35 mouse cellular contexts compared by ENCODE assay signal in the genomic region with DNA sequence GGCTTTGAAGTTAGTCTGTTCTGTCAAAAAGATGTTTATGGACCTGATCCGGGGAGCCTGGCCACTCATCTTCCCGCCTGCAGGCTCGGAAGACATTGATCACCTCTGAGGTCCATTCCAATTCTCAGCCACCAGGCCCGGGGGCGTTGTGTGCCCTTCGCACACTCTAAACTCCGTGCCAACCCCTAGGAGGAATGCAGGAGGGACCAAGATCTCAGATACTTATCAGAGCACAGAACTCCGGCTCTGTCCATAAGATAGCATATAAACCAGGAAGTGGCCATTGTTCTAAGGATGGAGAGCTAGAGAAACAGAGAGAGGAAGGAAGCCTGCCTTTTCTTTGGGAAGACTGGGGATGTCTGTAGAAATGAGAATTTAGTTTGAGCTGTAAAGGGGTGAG. TPM values are rescaled to one million over a fixed set of nuclear protein-coding genes. Genes with fewer than 3 reads are reported as not detected.
"Had no signal": no experiment of that assay in that cellular context is flagged by ENCODE, and none has a peak within 500 bp of the region (broad histone marks: within the 10 kb centered on the region; RNA-seq: fewer than 3 reads in every experiment).

No protein-coding gene starts in this region.

- H3K9ac ChIP-seq: heart, embryonic 12.5 days; heart, embryonic 13.5 days; heart, embryonic 15.5 days; hindbrain, embryonic 12.5 days; hindbrain, embryonic 13.5 days; hindbrain, embryonic 14.5 days; intestine, embryonic 15.5 days; kidney, embryonic 15.5 days had no signal

- DNase-seq: heart, adult 2 months; heart, postnatal 10 days; heart, postnatal 14 days; heart, postnatal 36 days; heart, postnatal 4 days; kidney, adult 11 months; kidney, adult 18-20 months; kidney, adult 2 months; kidney, adult 8-10 months; kidney, adult 9 months; kidney, postnatal 10 days; kidney, postnatal 14 days; kidney, postnatal 25 days; kidney, postnatal 36 days; kidney, postnatal 4 days; layer of hippocampus, adult 9-11 months had no signal

- H3K27ac ChIP-seq: heart, adult 2 months; heart, embryonic 10.5 days; heart, embryonic 13.5 days; heart, embryonic 15.5 days; hindbrain, postnatal 0 days; intestine, embryonic 15.5 days; kidney, embryonic 15.5 days; kidney, postnatal 0 days had no signal

- ATAC-seq: hindbrain, embryonic 16.5 days; hindbrain, postnatal 0 days; inflammation-experienced regulatory T-cells, adult 6 months; intestine, embryonic 15.5 days; intestine, embryonic 16.5 days; intestine, postnatal 0 days had no signal

- H3K4me2 ChIP-seq: heart, embryonic 11.5 days; heart, embryonic 12.5 days; heart, embryonic 13.5 days; heart, embryonic 15.5 days; hindbrain, embryonic 12.5 days; hindbrain, embryonic 13.5 days; hindbrain, embryonic 14.5 days; hindbrain, embryonic 15.5 days; intestine, embryonic 15.5 days; kidney, embryonic 15.5 days had no signal

- H3K9me3 ChIP-seq: heart, embryonic 10.5 days; heart, embryonic 13.5 days; heart, embryonic 15.5 days; hindbrain, embryonic 13.5 days; hindbrain, embryonic 15.5 days; intestine, embryonic 15.5 days had no signal

- H3K4me1 ChIP-seq: intestine, embryonic 15.5 days had no signal

- H3K36me3 ChIP-seq: heart, embryonic 10.5 days; heart, embryonic 12.5 days; heart, embryonic 13.5 days; heart, embryonic 15.5 days; hindbrain, embryonic 10.5 days; hindbrain, embryonic 12.5 days; hindbrain, embryonic 13.5 days; hindbrain, embryonic 15.5 days; intestine, embryonic 15.5 days; kidney, embryonic 15.5 days had no signal

- H3K27me3 ChIP-seq: heart, embryonic 13.5 days; heart, embryonic 15.5 days; hindbrain, embryonic 12.5 days; hindbrain, embryonic 13.5 days; hindbrain, embryonic 15.5 days had no signal

- H3K4me3 ChIP-seq: heart, adult 2 months; heart, embryonic 10.5 days; heart, embryonic 12.5 days; heart, embryonic 13.5 days; heart, embryonic 15.5 days; hindbrain, embryonic 10.5 days; hindbrain, embryonic 12.5 days; hindbrain, embryonic 13.5 days; hindbrain, embryonic 15.5 days; intestine, embryonic 15.5 days; kidney, embryonic 15.5 days; layer of hippocampus, adult 2 months had no signal

RNA-seq across cellular contexts. Expression of a gene that starts 18.1 kb away (rescaled TPM):
- polyA plus RNA-seq: hindbrain, embryonic 12.5 days had no signal
